Mouse (Mus musculus): ENCODE data around the gene Psmb2.

The Psmb2 gene

GRCm38 (mm10) chr4:126732531-126733380 is 55.3 kb downstream of the Psmb2 start:
- no peak for DNase-seq (ENCODE audit: low read depth)

DNA sequence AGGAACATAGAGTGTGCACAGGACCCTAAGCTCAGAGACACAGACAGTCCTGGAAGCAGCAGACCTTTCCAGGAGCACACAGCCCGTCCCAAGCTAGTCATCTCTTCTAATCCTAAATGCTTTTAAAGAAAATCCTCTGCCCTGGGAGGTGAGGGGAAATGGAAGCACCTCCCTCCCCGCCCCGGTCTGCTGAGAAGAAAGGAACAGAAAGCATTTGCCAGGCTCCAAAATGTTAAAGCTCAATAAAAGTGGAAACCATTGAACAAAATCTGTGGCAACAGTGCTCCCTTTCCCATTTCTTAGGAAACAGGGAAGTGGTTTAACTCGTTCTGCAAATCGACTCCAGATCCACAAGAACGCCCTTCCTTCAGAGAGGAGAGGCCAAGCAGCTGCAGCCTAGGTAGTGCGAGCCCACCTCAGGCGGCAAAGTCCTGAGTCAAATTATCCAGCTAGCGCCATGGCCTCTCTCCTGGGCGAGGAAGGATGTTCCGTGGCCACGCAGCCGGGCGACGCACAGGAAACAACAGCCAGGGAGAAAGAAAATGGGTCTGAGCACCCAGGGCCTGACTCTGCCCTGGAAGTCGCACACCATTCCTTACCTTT is 56.7 kb downstream of the Psmb2 start:
- no peak for DNase-seq (ENCODE audit: low read depth)

- DNase-seq (ENCODE audit: low read depth) = no peak
These were observed 57.4 kb downstream of the Psmb2 start for GRCm38 (mm10) chr4:126734700-126735381.

GRCm38 (mm10) chr4:126735382-126736000 is 58.1 kb downstream of the Psmb2 start:
- no peak for DNase-seq (ENCODE audit: low read depth)

DNA sequence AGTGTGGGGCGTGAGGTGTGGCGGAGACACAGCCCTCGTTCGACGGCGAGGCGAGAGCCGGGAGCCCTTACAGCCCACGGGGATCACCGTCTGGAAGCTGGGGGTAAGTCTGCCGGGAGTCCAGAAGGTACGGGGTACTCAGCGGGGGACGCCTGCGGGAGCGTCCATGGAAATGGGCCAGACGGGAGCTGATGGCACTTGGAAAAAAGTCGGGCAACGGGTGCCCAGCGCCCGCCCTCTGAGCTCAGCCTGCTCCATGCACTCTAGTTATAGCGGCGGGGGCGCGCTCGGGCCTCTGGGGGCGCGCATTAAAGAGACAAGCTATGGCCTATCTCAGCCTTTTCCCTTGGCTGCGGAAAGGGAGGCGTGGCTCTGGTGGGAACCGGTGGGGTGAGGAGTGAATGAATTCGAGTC is 58.6 kb downstream of the Psmb2 start, which contains the start of gene Tfap2e:
TSS of gene Tfap2e (minus strand) at position 240 of the 414 bp plus-strand sequence.
- no peak for DNase-seq (ENCODE audit: low read depth)

DNA sequence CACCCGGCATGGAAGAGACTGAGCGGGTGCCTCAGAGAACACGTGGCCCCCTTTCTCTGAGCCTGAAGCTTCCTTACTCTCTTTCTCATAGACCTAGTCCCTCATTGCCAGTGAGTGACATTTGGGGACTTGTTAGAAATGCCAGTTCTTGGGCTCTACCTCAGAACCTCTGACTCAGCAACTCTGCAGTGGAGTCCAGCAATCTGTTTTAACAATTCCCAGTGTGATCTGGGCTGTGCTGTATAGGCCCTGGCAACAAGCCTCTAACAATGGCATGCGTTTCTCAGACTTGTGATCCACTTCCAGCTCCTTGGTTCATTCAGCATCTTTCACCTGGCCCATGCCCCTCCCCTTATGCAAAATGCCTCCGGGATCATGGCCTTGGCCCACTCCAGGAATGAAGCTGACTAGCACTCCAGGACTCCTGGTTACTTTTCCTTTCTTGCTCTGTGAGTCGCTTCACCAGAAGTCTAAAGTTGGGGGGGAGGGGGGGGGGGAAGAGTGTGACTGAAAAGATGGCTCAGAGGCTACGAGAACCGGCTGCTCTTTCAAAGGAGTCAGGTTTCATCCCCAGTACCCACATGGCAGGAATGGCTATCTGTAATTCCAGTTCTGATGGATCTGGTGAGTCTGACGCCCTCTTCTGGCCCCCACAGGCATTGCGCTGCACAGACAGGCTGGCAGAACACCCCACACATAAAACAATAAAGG is 62.7 kb downstream of the Psmb2 start:
- DNase-seq (ENCODE audit: low read depth) = no peak

- peak; percentile 32 for DNase-seq (ENCODE audit: low read depth)
These were observed 64.0 kb downstream of the Psmb2 start for GRCm38 (mm10) chr4:126741448-126741847.

GRCm38 (mm10) chr4:126742976-126743375 is 65.5 kb downstream of the Psmb2 start:
- no peak for DNase-seq (ENCODE audit: low read depth)

DNA sequence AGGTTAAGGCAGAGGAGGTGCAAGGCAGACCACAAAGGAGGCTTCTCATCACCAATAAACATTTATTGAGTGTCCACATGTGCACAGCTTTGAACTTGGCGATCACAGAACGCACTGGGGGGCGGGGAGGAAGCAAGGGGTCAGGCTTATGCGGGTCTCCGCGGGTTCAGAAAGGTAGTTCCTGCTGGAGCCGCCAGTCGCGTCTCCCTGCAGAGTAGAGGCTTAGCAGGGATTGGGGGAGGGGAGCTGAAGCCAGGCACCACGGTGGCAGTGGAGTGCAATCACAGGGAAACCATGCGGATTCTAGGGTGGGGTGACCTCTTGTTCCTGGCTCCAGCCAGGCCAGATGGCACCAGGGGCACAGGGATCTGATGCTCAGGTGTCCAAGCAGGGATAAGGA is 66.3 kb downstream of the Psmb2 start:
- DNase-seq (ENCODE audit: low read depth) = no peak

DNA sequence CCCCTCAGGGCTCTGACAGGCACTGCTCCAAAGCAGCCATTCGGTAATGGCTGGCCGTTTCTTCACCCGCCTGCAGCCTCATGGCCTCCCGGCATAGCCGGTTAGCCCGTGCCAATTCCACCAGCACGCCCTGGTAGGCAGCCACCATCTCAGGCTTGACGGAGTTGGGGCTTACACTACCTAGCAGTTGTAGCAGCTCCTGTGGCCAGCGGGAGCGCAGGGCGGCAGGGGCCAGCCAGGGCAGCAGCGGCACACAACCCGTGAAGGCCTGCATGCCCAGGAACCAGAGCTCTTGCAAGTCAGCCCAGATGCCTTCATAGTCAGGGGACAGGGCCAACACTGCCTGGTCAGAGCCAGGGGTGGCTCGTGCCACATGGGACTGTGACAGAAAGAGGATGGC is 67.4 kb downstream of the Psmb2 start:
- no peak for DNase-seq (ENCODE audit: low read depth)

DNA sequence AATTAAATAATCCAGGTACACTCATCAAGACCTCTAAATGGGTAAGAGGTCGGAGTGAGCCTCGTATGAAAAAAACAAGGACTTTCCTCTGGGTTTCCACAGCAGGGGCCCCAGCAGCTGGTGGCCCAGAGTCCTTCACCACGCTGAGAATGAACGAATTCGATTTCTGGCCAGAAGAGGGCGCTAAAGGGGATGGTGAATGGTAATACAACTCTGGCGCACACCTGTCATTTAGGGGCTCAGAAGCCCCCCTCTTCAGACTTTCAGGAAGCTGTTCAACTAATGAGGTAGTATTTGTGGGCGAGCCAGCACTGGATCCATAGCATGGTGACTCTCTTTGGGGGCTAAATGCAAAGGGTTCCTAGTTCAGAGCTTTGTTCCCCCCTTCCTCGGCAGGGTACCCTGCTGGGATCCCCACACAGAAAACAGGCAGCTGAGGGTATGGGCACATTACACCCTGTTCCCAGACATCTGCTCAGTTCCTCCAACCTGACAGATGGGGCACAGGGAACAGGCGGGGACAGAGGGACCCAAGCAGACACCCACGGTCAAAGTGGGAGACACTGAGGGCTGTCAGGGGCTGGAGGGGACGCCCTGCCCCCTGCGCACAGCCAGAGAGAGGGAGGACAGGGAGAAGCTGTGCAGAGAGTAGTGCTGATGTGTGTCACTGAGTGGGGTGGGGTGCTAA is 68.2 kb downstream of the Psmb2 start:
- no peak for DNase-seq (ENCODE audit: low read depth)

GRCm38 (mm10) chr4:126746194-126746840 is 68.9 kb downstream of the Psmb2 start:
- no peak for DNase-seq (ENCODE audit: low read depth)

DNA sequence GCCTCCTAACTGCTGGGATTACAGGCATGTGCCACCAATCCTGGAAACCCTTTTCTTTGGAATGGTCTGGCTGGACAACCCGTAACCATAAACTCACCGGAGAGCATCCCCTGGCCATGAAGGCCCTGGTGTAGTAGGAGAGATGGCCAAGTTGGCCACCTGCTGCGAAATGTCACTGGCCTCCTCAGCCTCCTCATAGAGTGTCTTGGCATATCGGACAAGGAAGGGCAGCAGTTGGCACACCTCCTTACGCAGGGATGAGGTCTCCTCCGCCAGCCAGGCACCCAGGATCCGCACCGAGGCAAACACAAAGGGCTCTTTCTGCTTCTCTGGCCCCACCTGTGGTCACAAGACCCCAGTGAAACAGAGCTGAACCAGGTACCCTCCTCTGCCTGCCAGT is 71.0 kb downstream of the Psmb2 start:
- DNase-seq (ENCODE audit: low read depth) = no peak

DNA sequence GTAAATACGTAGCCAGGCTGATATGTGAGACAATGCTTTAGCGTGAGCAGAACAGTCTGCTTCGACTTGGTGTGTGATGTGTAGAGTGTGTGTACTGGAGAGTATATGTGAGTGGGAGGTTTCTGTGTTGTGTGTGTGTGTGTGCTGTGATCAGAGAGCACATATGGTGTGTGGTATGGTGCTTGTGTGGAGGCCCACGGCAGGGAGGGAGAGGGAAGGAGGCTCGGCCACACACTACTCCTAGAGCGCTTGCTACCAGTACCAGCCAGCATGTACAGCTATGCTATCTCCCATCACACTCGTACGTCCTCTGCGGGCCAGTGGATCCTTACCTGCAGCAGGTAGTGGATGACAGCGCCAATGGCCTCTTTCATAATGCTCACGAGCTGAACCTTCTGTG is 72.1 kb downstream of the Psmb2 start:
- DNase-seq (ENCODE audit: low read depth) = no peak

DNA sequence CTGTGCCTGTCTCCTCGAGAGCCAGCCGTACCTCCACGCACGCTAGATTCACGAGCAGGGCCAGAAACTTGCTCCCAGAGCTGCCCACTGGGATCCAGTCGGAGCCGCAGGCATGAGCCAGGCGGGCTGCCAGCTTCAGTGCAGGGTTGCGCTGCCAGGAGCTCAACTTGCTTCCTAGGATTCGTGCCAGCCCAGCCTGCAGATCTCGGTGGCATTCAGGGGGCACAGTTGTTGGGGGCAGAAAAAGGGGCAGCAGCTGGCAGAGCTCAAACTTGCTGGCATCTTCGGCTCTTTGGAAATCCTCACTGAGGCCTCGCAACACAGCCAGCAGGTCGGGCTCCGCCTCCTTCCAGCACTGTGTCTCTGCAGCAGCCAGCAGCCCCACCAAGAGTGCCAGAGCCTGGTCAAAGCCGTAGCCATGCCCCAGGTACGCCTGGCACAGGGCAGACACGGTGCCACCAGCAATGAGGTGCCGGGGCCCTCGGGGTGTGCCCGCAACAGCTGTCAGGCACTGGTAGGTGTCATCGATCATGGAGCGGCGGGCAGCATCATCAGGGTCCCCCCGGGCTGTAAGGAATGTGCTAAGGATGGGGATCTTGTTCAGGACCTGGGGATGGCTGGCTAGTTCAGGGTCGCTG is 72.7 kb downstream of the Psmb2 start:
- no peak for DNase-seq (ENCODE audit: low read depth)

DNA sequence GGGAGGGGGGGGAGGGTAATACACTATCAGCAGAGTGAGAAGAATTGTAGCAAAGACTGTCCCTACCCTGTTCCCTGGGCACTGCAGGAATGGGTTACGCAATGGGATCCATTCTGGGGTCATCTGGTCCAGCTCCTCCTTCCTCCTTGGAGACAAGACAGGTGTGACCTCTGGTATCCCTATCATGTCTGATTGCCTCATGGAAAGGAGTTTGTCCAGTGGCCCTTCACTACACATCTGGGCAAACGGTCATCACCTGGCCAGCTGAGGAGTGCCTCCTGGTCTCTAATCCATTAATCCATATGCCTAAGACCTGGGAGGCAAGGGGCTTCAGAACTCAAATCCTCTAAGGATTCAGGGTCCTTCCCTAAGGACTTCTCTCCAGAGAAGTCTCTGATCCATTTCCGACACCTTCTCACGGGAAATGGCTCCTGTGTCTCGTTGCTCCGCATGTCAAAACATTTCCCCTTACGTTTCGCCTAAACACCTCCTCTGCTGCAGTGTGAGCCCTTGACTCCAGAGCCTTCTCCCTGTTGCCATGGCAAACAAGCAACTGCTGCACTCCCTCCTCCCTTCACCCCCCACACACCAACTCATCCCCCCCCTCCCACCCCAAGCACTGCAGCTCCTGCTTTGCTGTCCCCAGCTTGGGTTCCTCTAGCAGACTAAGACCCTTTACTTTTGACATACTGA is 73.6 kb downstream of the Psmb2 start:
- DNase-seq (ENCODE audit: low read depth) = no peak

DNA sequence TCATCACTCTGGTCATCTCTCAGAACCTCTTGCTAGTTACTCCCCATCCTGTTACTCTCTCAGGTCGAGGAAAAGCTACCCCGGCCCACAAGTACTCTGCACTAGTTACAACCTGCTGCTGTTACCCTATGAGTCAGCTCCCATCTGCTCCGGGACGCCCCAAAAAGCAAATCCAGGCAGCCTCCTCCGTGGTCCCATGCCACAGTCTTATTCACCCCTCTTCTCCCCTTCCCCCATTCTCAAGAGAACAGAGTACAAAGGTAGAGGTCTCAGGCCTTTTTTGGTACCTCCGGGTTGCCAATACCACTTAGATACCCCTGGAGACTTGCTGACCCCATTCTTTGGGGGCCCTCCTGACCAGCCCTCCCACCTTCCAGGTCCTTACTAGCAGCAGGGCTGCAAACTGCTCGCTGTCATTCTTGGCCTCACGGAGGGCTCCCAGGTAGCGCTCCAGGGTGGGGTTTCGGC is 74.2 kb downstream of the Psmb2 start:
- no peak for DNase-seq (ENCODE audit: low read depth)

- no peak for DNase-seq (ENCODE audit: low read depth)
These were observed 74.7 kb downstream of the Psmb2 start for GRCm38 (mm10) chr4:126752024-126752607.

GRCm38 (mm10) chr4:126752608-126753141 is 75.2 kb downstream of the Psmb2 start:
- no peak for DNase-seq (ENCODE audit: low read depth)

Data from fibroblast of lung, adult 2 months (primary cell).